Mouse (Mus musculus): ENCODE results near the gene Ccdc12. TPM values are rescaled to one million over a fixed set of nuclear protein-coding genes. Genes with fewer than 3 reads are reported as not detected.

Ccdc12 gene
- total RNA-seq, 2 experiments from 2014 or later = 32.8 to 67.1 TPM

DNA sequence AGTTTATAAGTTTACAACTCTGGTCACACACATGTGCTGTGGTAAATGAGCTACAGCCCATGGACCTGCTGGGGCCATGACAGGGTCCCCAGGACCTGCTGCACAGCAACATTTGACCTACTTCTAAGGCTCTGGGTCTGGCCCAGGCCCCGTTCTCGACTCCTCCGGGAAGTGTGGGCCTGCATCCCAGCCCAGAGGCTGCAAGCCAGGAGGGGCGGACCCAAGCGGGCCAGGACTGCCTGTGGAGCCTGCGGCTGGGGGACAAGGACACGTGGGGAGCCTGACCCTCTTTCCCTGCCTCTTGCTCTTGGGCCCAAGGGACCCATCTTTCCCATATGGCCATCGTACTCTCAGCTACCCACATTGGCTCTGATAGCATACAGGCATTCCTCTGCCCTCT is 102.3 kb downstream of the Ccdc12 start:
- ATAC-seq (replicated peaks; ENCODE audit: low FRiP score, poor library complexity, severe bottlenecking) = no peak

DNA sequence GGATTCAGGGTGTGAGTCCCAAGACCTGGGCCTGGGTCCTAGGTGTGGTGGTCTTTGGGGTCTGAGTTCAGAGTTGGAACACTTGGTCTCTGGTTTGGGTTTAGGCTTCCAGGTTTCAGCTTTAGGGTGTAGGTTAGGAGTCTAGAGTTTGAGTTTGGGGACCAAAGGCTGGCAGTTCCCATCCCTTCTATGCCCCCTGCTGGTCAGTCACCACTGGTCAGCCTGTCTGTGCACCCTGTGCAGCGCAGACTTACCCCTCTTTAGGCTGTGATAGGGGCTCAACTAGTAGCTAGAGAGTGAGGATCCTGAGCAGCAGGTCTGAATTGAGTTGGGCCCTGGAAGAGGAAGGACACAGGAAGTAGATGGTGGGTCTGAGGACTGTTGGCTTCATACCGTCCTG is 103.0 kb downstream of the Ccdc12 start:
- ATAC-seq (replicated peaks; ENCODE audit: low FRiP score, poor library complexity, severe bottlenecking) = no peak

DNA sequence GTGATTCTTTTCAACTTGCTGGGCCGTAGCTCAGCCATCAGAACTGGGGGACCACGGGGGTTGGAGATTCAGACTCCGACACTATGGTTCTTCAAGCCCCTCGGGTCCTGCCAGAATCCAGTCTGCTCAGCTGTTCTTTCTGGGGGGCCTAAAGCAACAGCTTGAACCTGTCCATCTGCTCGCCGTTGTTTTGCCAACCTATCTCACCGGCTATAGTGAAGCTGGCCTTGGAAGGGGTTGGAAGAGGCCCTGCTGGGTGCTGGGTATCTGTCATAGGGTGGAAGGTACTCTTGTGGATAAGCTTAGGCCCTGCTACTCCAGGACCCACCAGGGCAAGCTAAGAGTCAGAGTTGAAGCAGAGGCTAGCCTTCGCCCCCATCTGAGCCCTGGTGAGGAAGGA is 104.6 kb downstream of the Ccdc12 start:
- no peak for ATAC-seq (replicated peaks; ENCODE audit: low FRiP score, poor library complexity, severe bottlenecking)

Other genes with a start within 250 kb of the Ccdc12 start
- gene Ptpn23, start 248.3 kb upstream of the Ccdc12 start, total RNA-seq (2015; ENCODE audit: low replicate concordance) = 2.1 and 6.1 TPM in 2 replicates
- gene Ptpn23, start 248.3 kb upstream of the Ccdc12 start, total RNA-seq (2017; ENCODE audit: low replicate concordance) = 2.6 and 3.7 TPM in 2 replicates
- gene Ngp, start 236.8 kb upstream of the Ccdc12 start, total RNA-seq (2015; ENCODE audit: low replicate concordance) = 3,384 and 3,702 TPM in 2 replicates
- gene Ngp, start 236.8 kb upstream of the Ccdc12 start, total RNA-seq (2017; ENCODE audit: low replicate concordance) = 855 and 1,251 TPM in 2 replicates
- gene Klhl18, start 179.8 kb upstream of the Ccdc12 start, total RNA-seq (2015; ENCODE audit: low replicate concordance) = 2.5 and 5.9 TPM in 2 replicates
- gene Klhl18, start 179.8 kb upstream of the Ccdc12 start, total RNA-seq (2017; ENCODE audit: low replicate concordance) = 0.68 and 2.6 TPM in 2 replicates
- gene Kif9, start 179.5 kb upstream of the Ccdc12 start, total RNA-seq (2015; ENCODE audit: low replicate concordance) = 0.72 TPM in 1 of 2 replicates, not detected in the other
- gene Kif9, start 179.5 kb upstream of the Ccdc12 start, total RNA-seq (2017; ENCODE audit: low replicate concordance) = not detected in 2 replicates
- 157 and 174 TPM in 2 replicates for gene Setd2, start 123.9 kb upstream of the Ccdc12 start, total RNA-seq (2015; ENCODE audit: low replicate concordance)
- gene Setd2, start 123.9 kb upstream of the Ccdc12 start, total RNA-seq (2017; ENCODE audit: low replicate concordance) = 279 and 283 TPM in 2 replicates
- gene Nradd, start 32.1 kb upstream of the Ccdc12 start, total RNA-seq (2015; ENCODE audit: low replicate concordance) = 2.2 TPM in 1 of 2 replicates, not detected in the other
- 1.3 TPM in 1 of 2 replicates, not detected in the other for gene Nradd, start 32.1 kb upstream of the Ccdc12 start, total RNA-seq (2017; ENCODE audit: low replicate concordance)
- gene Nbeal2, start 2.3 kb upstream of the Ccdc12 start, total RNA-seq (2015; ENCODE audit: low replicate concordance) = 9.4 and 16.3 TPM in 2 replicates
- gene Nbeal2, start 2.3 kb upstream of the Ccdc12 start, total RNA-seq (2017; ENCODE audit: low replicate concordance) = 1.4 and 10.1 TPM in 2 replicates
- not detected in 2 replicates for gene Myl3, start 85.4 kb downstream of the Ccdc12 start, total RNA-seq (2015; ENCODE audit: low replicate concordance)
- not detected in 2 replicates for gene Myl3, start 85.4 kb downstream of the Ccdc12 start, total RNA-seq (2017; ENCODE audit: low replicate concordance)
- 1.3 TPM in 1 of 2 replicates, not detected in the other for gene Pth1r, start 90.6 kb downstream of the Ccdc12 start, total RNA-seq (2015; ENCODE audit: low replicate concordance)
- 0.77 TPM in 1 of 2 replicates, not detected in the other for gene Pth1r, start 90.6 kb downstream of the Ccdc12 start, total RNA-seq (2017; ENCODE audit: low replicate concordance)
- gene Prss42, start 141.7 kb downstream of the Ccdc12 start, total RNA-seq (2015; ENCODE audit: low replicate concordance) = not detected in 2 replicates
- not detected in 2 replicates for gene Prss42, start 141.7 kb downstream of the Ccdc12 start, total RNA-seq (2017; ENCODE audit: low replicate concordance)
- not detected in 2 replicates for gene Prss44, start 157.5 kb downstream of the Ccdc12 start, total RNA-seq (2015; ENCODE audit: low replicate concordance)
- not detected in 2 replicates for gene Prss44, start 157.5 kb downstream of the Ccdc12 start, total RNA-seq (2017; ENCODE audit: low replicate concordance)
- not detected in 2 replicates for gene Prss43, start 170.2 kb downstream of the Ccdc12 start, total RNA-seq (2015; ENCODE audit: low replicate concordance)
- gene Prss43, start 170.2 kb downstream of the Ccdc12 start, total RNA-seq (2017; ENCODE audit: low replicate concordance) = not detected in 2 replicates
- gene Prss45, start 178.1 kb downstream of the Ccdc12 start, total RNA-seq (2015; ENCODE audit: low replicate concordance) = not detected in 2 replicates
- gene Prss45, start 178.1 kb downstream of the Ccdc12 start, total RNA-seq (2017; ENCODE audit: low replicate concordance) = not detected in 2 replicates
- gene Prss46, start 188.0 kb downstream of the Ccdc12 start, total RNA-seq (2015; ENCODE audit: low replicate concordance) = not detected in 2 replicates
- not detected in 2 replicates for gene Prss46, start 188.0 kb downstream of the Ccdc12 start, total RNA-seq (2017; ENCODE audit: low replicate concordance)
- not detected in 2 replicates for gene Prss50, start 201.5 kb downstream of the Ccdc12 start, total RNA-seq (2015; ENCODE audit: low replicate concordance)
- gene Prss50, start 201.5 kb downstream of the Ccdc12 start, total RNA-seq (2017; ENCODE audit: low replicate concordance) = not detected in 2 replicates
- 0.36 TPM in 1 of 2 replicates, not detected in the other for gene Als2cl, start 223.4 kb downstream of the Ccdc12 start, total RNA-seq (2015; ENCODE audit: low replicate concordance)
- 0.26 TPM in 1 of 2 replicates, not detected in the other for gene Als2cl, start 223.4 kb downstream of the Ccdc12 start, total RNA-seq (2017; ENCODE audit: low replicate concordance)
- gene Tmie, start 223.6 kb downstream of the Ccdc12 start, total RNA-seq (2015; ENCODE audit: low replicate concordance) = not detected in 2 replicates
- gene Tmie, start 223.6 kb downstream of the Ccdc12 start, total RNA-seq (2017; ENCODE audit: low replicate concordance) = not detected in 2 replicates

All from erythroid progenitor cell, adult 5-6 weeks (primary cell).